Mouse (Mus musculus): ENCODE results near the gene Pmm1.

DNA sequence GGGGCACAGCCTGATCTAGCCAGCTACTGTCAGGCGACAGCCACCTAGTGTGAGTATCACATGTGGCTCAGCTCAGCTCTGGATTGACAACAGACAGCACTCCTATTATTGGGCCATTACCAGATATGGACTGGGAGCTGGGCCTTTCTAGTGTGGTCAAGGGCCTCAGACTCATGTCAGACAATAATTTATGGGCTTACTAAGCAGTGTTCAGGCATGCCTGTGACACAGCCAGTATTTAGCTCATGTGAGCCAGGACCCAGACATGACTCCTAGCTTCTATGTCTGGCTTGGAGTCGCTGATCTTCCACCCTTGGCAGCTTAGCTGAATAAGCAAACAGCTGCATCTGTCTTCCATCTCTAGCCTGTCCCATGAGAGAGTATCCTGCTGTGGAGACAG is 48.2 kb downstream of the Pmm1 start:
- TF ChIP-seq GATA1 (IDR thresholded peaks at IDR 0.05; ENCODE audit: low read length) (no peak), TAL1 (IDR thresholded peaks at IDR 0.05; ENCODE audit: low read length) (no peak)
